Mouse (Mus musculus): Measurements from ENCODE around the gene Abt1.

Gene Abt1

GRCm38 (mm10) chr13:23437908-23438307 lies 14.2 kb upstream of the Abt1 start:
- peak; percentile 93 for DNase-seq

GRCm38 (mm10) chr13:23436861-23437822 lies 13.5 kb upstream of the Abt1 start:
- peak; percentile 79 for DNase-seq

- DNase-seq, result no peak
Measured at GRCm38 (mm10) chr13:23436231-23436661, 12.6 kb upstream of the Abt1 start.

GRCm38 (mm10) chr13:23435676-23436075 lies 12.0 kb upstream of the Abt1 start:
- no peak for DNase-seq

- no peak for DNase-seq
Measured at GRCm38 (mm10) chr13:23435241-23435640, 11.6 kb upstream of the Abt1 start.

GRCm38 (mm10) chr13:23434426-23434825 lies 10.8 kb upstream of the Abt1 start:
- no peak for DNase-seq

- no peak for DNase-seq
Measured at GRCm38 (mm10) chr13:23433801-23434200, 10.1 kb upstream of the Abt1 start.

- DNase-seq, result no peak
Measured at GRCm38 (mm10) chr13:23433206-23433605, 9.5 kb upstream of the Abt1 start.

- DNase-seq, result peak; percentile 97
Measured at GRCm38 (mm10) chr13:23432562-23433201, 9.0 kb upstream of the Abt1 start.

- peak; percentile 87 for DNase-seq
Measured at GRCm38 (mm10) chr13:23431351-23431771, 7.7 kb upstream of the Abt1 start.

- peak; percentile 86 for DNase-seq
Measured at GRCm38 (mm10) chr13:23430734-23431133, 7.1 kb upstream of the Abt1 start.

- DNase-seq, result no peak
Measured at GRCm38 (mm10) chr13:23429771-23430380, 6.2 kb upstream of the Abt1 start.

GRCm38 (mm10) chr13:23428166-23428993 lies 4.7 kb upstream of the Abt1 start:
- no peak for DNase-seq

- DNase-seq, result no peak
Measured at GRCm38 (mm10) chr13:23427401-23427910, 3.8 kb upstream of the Abt1 start.

- DNase-seq, result no peak
Measured at GRCm38 (mm10) chr13:23426922-23427321, 3.3 kb upstream of the Abt1 start.

GRCm38 (mm10) chr13:23426335-23426734 lies 2.7 kb upstream of the Abt1 start:
- no peak for DNase-seq

GRCm38 (mm10) chr13:23425505-23425904 lies 1.8 kb upstream of the Abt1 start:
- peak; percentile 66 for DNase-seq

GRCm38 (mm10) chr13:23424494-23425325 lies 1.0 kb upstream of the Abt1 start:
- peak; percentile 88 for DNase-seq

- DNase-seq, result no peak
Measured at GRCm38 (mm10) chr13:23424052-23424380, 350 bp upstream of the Abt1 start.

- no peak for DNase-seq
Measured at GRCm38 (mm10) chr13:23422351-23422750, 1.3 kb downstream of the Abt1 start.

Data from kidney, adult 18-20 months (tissue).